Mouse (Mus musculus) gastrocnemius, postnatal 14 days (tissue): ENCODE measurements around the gene Dock7. TPM values are rescaled to one million over a fixed set of nuclear protein-coding genes. Genes with fewer than 3 reads are reported as not detected.

Experiments used
- DNase-seq: peaks from one replicate; pipeline ENCODE4 v3.0.0; 2021; ENCODE audit warnings: mixed read lengths
- intact Hi-C: fragments of 180-260 bp; cut with DNase I; formaldehyde crosslinking; loops from one replicate; pipeline ENCODE4 v1.15.1; 2025; ENCODE audit warnings: low total_unique reads
- total RNA-seq, 2 experiments: library from RNA; stranded (reverse); gene quantifications; 2 replicates each; pipeline ENCODE4 v1.2.3; 2021

Gene Dock7
- total RNA-seq, 2 experiments from 2014 or later: 11.0 to 14.7 TPM

GRCm38 (mm10) chr4:99123546-99123945 is 2.8 kb upstream of the Dock7 start:
- intact Hi-C loops: loop anchor here (10.0 kb wide), 1 partner anchor 51 kb away; no protein-coding TSS in a partner anchor
- no peak for DNase-seq

GRCm38 (mm10) chr4:99122786-99123185 is 2.1 kb upstream of the Dock7 start:
- no peak for DNase-seq
- intact Hi-C loops: loop anchor here (10.0 kb wide), 1 partner anchor 52 kb away; no protein-coding TSS in a partner anchor

- intact Hi-C loops: loop anchor here (10.0 kb wide), 1 partner anchor 53 kb away; no protein-coding TSS in a partner anchor
Observed at GRCm38 (mm10) chr4:99122047-99122446, 1.3 kb upstream of the Dock7 start.

GRCm38 (mm10) chr4:99121123-99121755 is 524 bp upstream of the Dock7 start:
- intact Hi-C loops: loop anchor here (10.0 kb wide), 1 partner anchor 54 kb away; no protein-coding TSS in a partner anchor

More at GRCm38 (mm10) chr4:99122047-99122446, 1.3 kb upstream of the Dock7 start:
- DNase-seq: no peak

GRCm38 (mm10) chr4:99119051-99119450 is 1.7 kb downstream of the Dock7 start:
- intact Hi-C loops: no loop called here
- DNase-seq: no peak

More at GRCm38 (mm10) chr4:99121123-99121755, 524 bp upstream of the Dock7 start:
- no peak for DNase-seq

GRCm38 (mm10) chr4:99115797-99116196 is 4.9 kb downstream of the Dock7 start:
- intact Hi-C loops: no loop called here
- no peak for DNase-seq

GRCm38 (mm10) chr4:99111670-99112069 is 9.0 kb downstream of the Dock7 start:
- DNase-seq: no peak
- intact Hi-C loops: no loop called here

- DNase-seq: no peak
- intact Hi-C loops: no loop called here
Observed at GRCm38 (mm10) chr4:99108817-99109216, 11.9 kb downstream of the Dock7 start.

- no peak for DNase-seq
- intact Hi-C loops: no loop called here
Observed at GRCm38 (mm10) chr4:99102846-99103245, 17.9 kb downstream of the Dock7 start.

GRCm38 (mm10) chr4:99100724-99101123 is 20.0 kb downstream of the Dock7 start:
- intact Hi-C loops: no loop called here
- DNase-seq: no peak

- intact Hi-C loops: no loop called here
- no peak for DNase-seq
Observed at GRCm38 (mm10) chr4:99091777-99092176, 28.9 kb downstream of the Dock7 start.

GRCm38 (mm10) chr4:99091151-99091701 is 29.5 kb downstream of the Dock7 start:
- DNase-seq: no peak
- intact Hi-C loops: no loop called here

- intact Hi-C loops: no loop called here
- DNase-seq: no peak
Observed at GRCm38 (mm10) chr4:99087760-99088485, 32.8 kb downstream of the Dock7 start.

GRCm38 (mm10) chr4:99083862-99084261 is 36.9 kb downstream of the Dock7 start:
- DNase-seq: no peak
- intact Hi-C loops: no loop called here

GRCm38 (mm10) chr4:99081169-99081568 is 39.5 kb downstream of the Dock7 start:
- intact Hi-C loops: no loop called here
- DNase-seq: no peak

- no peak for DNase-seq
- intact Hi-C loops: no loop called here
Observed at GRCm38 (mm10) chr4:99078005-99078404, 42.7 kb downstream of the Dock7 start.

- intact Hi-C loops: no loop called here
- no peak for DNase-seq
Observed at GRCm38 (mm10) chr4:99068806-99069205, 51.9 kb downstream of the Dock7 start.

- intact Hi-C loops: no loop called here
- DNase-seq: no peak
Observed at GRCm38 (mm10) chr4:99064524-99064923, 56.2 kb downstream of the Dock7 start.

- intact Hi-C loops: no loop called here
- DNase-seq: no peak
Observed at GRCm38 (mm10) chr4:99048581-99048980, 72.1 kb downstream of the Dock7 start.

- DNase-seq: no peak
- intact Hi-C loops: no loop called here
Observed at GRCm38 (mm10) chr4:99046471-99046870, 74.2 kb downstream of the Dock7 start.

- intact Hi-C loops: no loop called here
Observed at GRCm38 (mm10) chr4:99044854-99045253, 75.9 kb downstream of the Dock7 start.

More at GRCm38 (mm10) chr4:99044854-99045253, 75.9 kb downstream of the Dock7 start:
- no peak for DNase-seq
